Mouse (Mus musculus) stomach, embryonic 14.5 days (tissue): Measurements from ENCODE around the gene Rpa1. TPM values are rescaled to one million over a fixed set of nuclear protein-coding genes. Genes with fewer than 3 reads are reported as not detected.
A peak's percentile ranks its signal among the peaks of the same experiment; 100 is the strongest.

Source experiments
- ATAC-seq: fragments of 200-750 bp; cut with Nextera tagmentation; 2 replicates; pipeline ENCODE4 v1.8.0; 2017; ENCODE audit warnings: low read depth, moderate TSS enrichment; ENCODE audit not compliant: insufficient number of reproducible peaks, insufficient read depth, low FRiP score
- H3K27ac ChIP-seq: fragments of 300-500 bp; sonication (generic); 2 replicates; pipeline ENCODE4 v1.5.1; 2014; ENCODE audit warnings: mild to moderate bottlenecking, low read length, moderate library complexity, mixed read lengths
- H3K27me3 ChIP-seq: fragments of 300-500 bp; sonication (generic); 2 replicates; pipeline ENCODE4 v1.6.1; 2014; ENCODE audit warnings: low read length, control low read depth, mixed read lengths; ENCODE audit not compliant: control insufficient read depth, insufficient read depth
- H3K36me3 ChIP-seq: fragments of 300-500 bp; sonication (generic); 2 replicates; pipeline ENCODE4 v1.6.1; 2014; ENCODE audit warnings: mild to moderate bottlenecking, control low read depth, low read length, moderate library complexity, mixed read lengths; ENCODE audit not compliant: control insufficient read depth, insufficient read depth
- H3K4me1 ChIP-seq: fragments of 300-500 bp; sonication (generic); 2 replicates; pipeline ENCODE4 v1.6.1; 2014; ENCODE audit warnings: low read length, control low read depth, mixed read lengths; ENCODE audit not compliant: control insufficient read depth, insufficient read depth
- H3K4me2 ChIP-seq: fragments of 300-500 bp; sonication (generic); replicated peaks from 2 replicates; pipeline ENCODE4 v1.6.1; 2014; ENCODE audit warnings: low read depth, low read length, control low read depth
- H3K4me3 ChIP-seq: fragments of 300-500 bp; sonication (generic); 2 replicates; pipeline ENCODE4 v1.5.1; 2014; ENCODE audit warnings: low read depth, low read length, control low read depth
- H3K9ac ChIP-seq: fragments of 300-500 bp; sonication (generic); replicated peaks from 2 replicates; pipeline ENCODE4 v1.6.1; 2014; ENCODE audit warnings: low read depth, mild to moderate bottlenecking, control low read depth, low read length, moderate library complexity, mixed read lengths
- H3K9me3 ChIP-seq: fragments of 300-500 bp; sonication (generic); 2 replicates; pipeline ENCODE4 v1.6.1; 2016; ENCODE audit warnings: low read depth, low read length, control low read depth; ENCODE audit not compliant: control insufficient read depth
- WGBS: fragments of 180-500 bp; shearing (Covaris S2); extraction: QIAGEN DNeasy Blood & Tissue Kit; methylation state at CpG from one replicate; pipeline ENCODE4 v1.1.7; 2014; 5-methylcytosine and 5-hydroxymethylcytosine counted together
- polyA plus RNA-seq: library from polyadenylated mRNA; unstranded; fragments of >200 nt; fragmentation: Nextera tagmentation; extraction: Ambion mirVana; gene quantifications from 2 replicates; pipeline ENCODE4 v1.2.1, GENCODE M21; 2014

Gene Rpa1
- polyA plus RNA-seq, 1 experiment from 2014 or later = 121 TPM

GRCm38 (mm10) chr11:75263274-75263963, 84.7 kb downstream of the Rpa1 start:
- Histone ChIP-seq H3K9me3 (no peaks in the 10 kb centered on the region), H3K4me1 (peaks cover 20% of the 10 kb centered on the region), H3K27me3 (no peaks in the 10 kb centered on the region), H3K36me3 (no peaks in the 10 kb centered on the region), H3K9ac (no peak overlapping the region), H3K4me2 (no peak overlapping the region), H3K4me3 (no peak overlapping the region), H3K27ac (peak overlapping the region; percentile 79)
- ATAC-seq = no peak
- WGBS = 49% methylated on average over 15 of the region's 15 CpGs

- 39% methylated on average over 5 of the region's 5 CpGs for WGBS
- no peak overlapping the region for H3K4me2 ChIP-seq
- H3K9me3 ChIP-seq = no peaks in the 10 kb centered on the region
- no peak for ATAC-seq
- H3K27me3 ChIP-seq = no peaks in the 10 kb centered on the region
- no peaks in the 10 kb centered on the region for H3K36me3 ChIP-seq
- H3K4me1 ChIP-seq = peaks cover 20% of the 10 kb centered on the region
- peak overlapping the region; percentile 79 for H3K27ac ChIP-seq
- H3K9ac ChIP-seq = no peak overlapping the region
- no peak overlapping the region for H3K4me3 ChIP-seq
Measured at GRCm38 (mm10) chr11:75262791-75263190, 85.3 kb downstream of the Rpa1 start.

- Histone ChIP-seq H3K4me2 (no peak overlapping the region), H3K36me3 (no peaks in the 10 kb centered on the region), H3K4me1 (peaks cover 20% of the 10 kb centered on the region), H3K9ac (no peak overlapping the region), H3K4me3 (no peak overlapping the region), H3K9me3 (no peaks in the 10 kb centered on the region), H3K27me3 (no peaks in the 10 kb centered on the region), H3K27ac (peak overlapping the region; percentile 79; the same call in 1 of the 2 replicates)
- WGBS = 67% methylated on average over 3 of the region's 3 CpGs
- no peak for ATAC-seq
Measured at GRCm38 (mm10) chr11:75262181-75262580, 85.9 kb downstream of the Rpa1 start.

GRCm38 (mm10) chr11:75261730-75262129, 86.4 kb downstream of the Rpa1 start:
- Histone ChIP-seq H3K4me2 (no peak overlapping the region), H3K27me3 (no peaks in the 10 kb centered on the region), H3K36me3 (no peaks in the 10 kb centered on the region), H3K4me1 (peaks cover 20% of the 10 kb centered on the region), H3K9ac (no peak overlapping the region), H3K4me3 (no peak overlapping the region), H3K27ac (no peak overlapping the region), H3K9me3 (no peaks in the 10 kb centered on the region)
- ATAC-seq = no peak
- WGBS = 80% methylated on average over 4 of the region's 4 CpGs

GRCm38 (mm10) chr11:75261016-75261415, 87.1 kb downstream of the Rpa1 start:
- Histone ChIP-seq H3K27ac (no peak overlapping the region; the same call in 1 of the 2 replicates), H3K4me1 (peaks cover 20% of the 10 kb centered on the region), H3K36me3 (no peaks in the 10 kb centered on the region), H3K27me3 (no peaks in the 10 kb centered on the region), H3K9ac (no peak overlapping the region), H3K9me3 (no peaks in the 10 kb centered on the region), H3K4me3 (no peak overlapping the region), H3K4me2 (no peak overlapping the region)
- WGBS = 91% methylated on average over 2 of the region's 2 CpGs
- ATAC-seq = no peak

- H3K4me3 ChIP-seq = no peak overlapping the region
- H3K9me3 ChIP-seq = no peaks in the 10 kb centered on the region
- no peak overlapping the region for H3K4me2 ChIP-seq
- peaks cover 20% of the 10 kb centered on the region for H3K4me1 ChIP-seq
- H3K27ac ChIP-seq = no peak overlapping the region
- WGBS = 65% methylated on average over 10 of the region's 10 CpGs
- no peaks in the 10 kb centered on the region for H3K36me3 ChIP-seq
- ATAC-seq = no peak
- no peak overlapping the region for H3K9ac ChIP-seq
- H3K27me3 ChIP-seq = no peaks in the 10 kb centered on the region
Measured at GRCm38 (mm10) chr11:75259996-75260561, 88.0 kb downstream of the Rpa1 start.

- ATAC-seq = no peak
- 72% methylated on average over 6 of the region's 6 CpGs for WGBS
Measured at GRCm38 (mm10) chr11:75259416-75259815, 88.7 kb downstream of the Rpa1 start.

GRCm38 (mm10) chr11:75257056-75257648, 91.0 kb downstream of the Rpa1 start:
- peaks cover 14% of the 10 kb centered on the region; the same call in 1 of the 2 replicates for H3K4me1 ChIP-seq
- H3K36me3 ChIP-seq = no peaks in the 10 kb centered on the region
- no peak overlapping the region for H3K9ac ChIP-seq
- no peak for ATAC-seq
- WGBS = 77% methylated on average over 4 of the region's 4 CpGs
- no peaks in the 10 kb centered on the region for H3K27me3 ChIP-seq
- H3K4me3 ChIP-seq = no peak overlapping the region
- no peaks in the 10 kb centered on the region for H3K9me3 ChIP-seq
- no peak overlapping the region for H3K4me2 ChIP-seq
- H3K27ac ChIP-seq = no peak overlapping the region

More at GRCm38 (mm10) chr11:75259416-75259815, 88.7 kb downstream of the Rpa1 start:
- no peak overlapping the region for H3K9ac ChIP-seq
- H3K36me3 ChIP-seq = no peaks in the 10 kb centered on the region
- H3K27ac ChIP-seq = no peak overlapping the region
- no peak overlapping the region for H3K4me2 ChIP-seq
- peaks cover 25% of the 10 kb centered on the region for H3K4me1 ChIP-seq
- no peaks in the 10 kb centered on the region for H3K9me3 ChIP-seq
- no peak overlapping the region for H3K4me3 ChIP-seq
- no peaks in the 10 kb centered on the region for H3K27me3 ChIP-seq
